Mouse (Mus musculus) heart, embryonic 14.5 days (tissue): ENCODE measurements at regions not wholly inside any gene's neighbourhood (a gene's known extent, or its start where the extent isn't known, plus 50 kb on each side); places are given as distances from the start of the nearest gene placed in this dataset.

Source experiments
- ATAC-seq: fragments of 200-750 bp; cut with Nextera tagmentation; 2 replicates; pipeline ENCODE4 v1.8.0; 2017; ENCODE audit warnings: low read depth, moderate TSS enrichment; ENCODE audit not compliant: insufficient number of reproducible peaks, insufficient read depth, low FRiP score
- H3K27ac ChIP-seq, 2 experiments: fragments of 200-500 bp in 1 of 2; fragments of 300-500 bp in 1 of 2; sonication (generic) in 1 of 2; replicated peaks in 1 of 2; 2 replicates each; pipeline ENCODE4 v1.5.1; 2012 to 2014; ENCODE audit warnings: low read depth in 2 of 2, low read length in 2 of 2, control low read depth in 1 of 2, mild to moderate bottlenecking in 1 of 2, mixed read lengths in 1 of 2; ENCODE audit not compliant: control insufficient read depth in 1 of 2, insufficient read depth in 1 of 2
- H3K27me3 ChIP-seq: fragments of 300-500 bp; sonication (generic); 2 replicates; pipeline ENCODE4 v1.6.1; 2014; ENCODE audit warnings: mild to moderate bottlenecking, low read length, control low read depth; ENCODE audit not compliant: control insufficient read depth, insufficient read depth
- H3K36me3 ChIP-seq: fragments of 300-500 bp; sonication (generic); 2 replicates; pipeline ENCODE4 v1.6.1; 2014; ENCODE audit warnings: mild to moderate bottlenecking, control low read depth, low read length, mixed read lengths; ENCODE audit not compliant: control insufficient read depth, insufficient read depth
- H3K4me1 ChIP-seq, 2 experiments: fragments of 200-500 bp in 1 of 2; fragments of 300-500 bp in 1 of 2; sonication (generic) in 1 of 2; 2 replicates each; pipeline ENCODE4 v1.6.1; 2012 to 2014; ENCODE audit warnings: low read length in 2 of 2, control low read depth in 1 of 2, mixed read lengths in 1 of 2; ENCODE audit not compliant: control insufficient read depth in 2 of 2, insufficient read depth in 2 of 2
- H3K4me2 ChIP-seq: fragments of 300-500 bp; sonication (generic); 2 replicates; pipeline ENCODE4 v1.6.1; 2014; ENCODE audit warnings: mild to moderate bottlenecking, low read length
- H3K4me3 ChIP-seq, 2 experiments: fragments of 200-500 bp in 1 of 2; fragments of 300-500 bp in 1 of 2; sonication (generic) in 1 of 2; 2 replicates each; pipeline ENCODE4 v1.5.1; 2012 to 2014; ENCODE audit warnings: low read length in 2 of 2, mild to moderate bottlenecking in 2 of 2, control low read depth in 1 of 2, low read depth in 1 of 2, moderate library complexity in 1 of 2; ENCODE audit not compliant: control insufficient read depth in 1 of 2, insufficient read depth in 1 of 2
- H3K9ac ChIP-seq: fragments of 300-500 bp; sonication (generic); 2 replicates; pipeline ENCODE4 v1.6.1; 2014; ENCODE audit warnings: mild to moderate bottlenecking, low read length
- H3K9me3 ChIP-seq: fragments of 300-500 bp; sonication (generic); 2 replicates; pipeline ENCODE4 v1.6.1; 2016; ENCODE audit warnings: low read length, control low read depth; ENCODE audit not compliant: control insufficient read depth
- WGBS: fragments of 180-500 bp; shearing (Covaris S2); extraction: QIAGEN DNeasy Blood & Tissue Kit; methylation state at CpG from one replicate; pipeline ENCODE4 v1.1.7; 2014; 5-methylcytosine and 5-hydroxymethylcytosine counted together

- Histone ChIP-seq H3K4me1 (no peaks in the 10 kb centered on the region), H3K4me2 (no peak overlapping the region), H3K27ac (no peak overlapping the region), H3K36me3 (no peaks in the 10 kb centered on the region), H3K27me3 (no peaks in the 10 kb centered on the region), H3K9me3 (no peaks in the 10 kb centered on the region), H3K4me3 (no peak overlapping the region), H3K9ac (no peak overlapping the region)
- no peak for ATAC-seq
Observed at GRCm38 (mm10) chr11:24925135-24925534, 847.3 kb downstream of the Bcl11a start.

- Histone ChIP-seq H3K27ac (no peak overlapping the region), H3K27me3 (no peaks in the 10 kb centered on the region), H3K4me2 (no peak overlapping the region), H3K4me3 (no peak overlapping the region), H3K9me3 (no peaks in the 10 kb centered on the region), H3K36me3 (no peaks in the 10 kb centered on the region), H3K4me1 (no peaks in the 10 kb centered on the region), H3K9ac (no peak overlapping the region)
- no peak for ATAC-seq
Observed at GRCm38 (mm10) chr11:24943646-24944045, 865.8 kb downstream of the Bcl11a start.

- Histone ChIP-seq H3K27me3 (no peaks in the 10 kb centered on the region), H3K4me2 (no peak overlapping the region), H3K27ac (no peak overlapping the region), H3K4me3 (no peak overlapping the region), H3K36me3 (no peaks in the 10 kb centered on the region), H3K9ac (no peak overlapping the region), H3K9me3 (no peaks in the 10 kb centered on the region), H3K4me1 (no peaks in the 10 kb centered on the region)
- no peak for ATAC-seq
- WGBS = 76% methylated on average over 1 of the region's 1 CpGs
Observed at GRCm38 (mm10) chr11:24951161-24951560, 873.3 kb downstream of the Bcl11a start.

GRCm38 (mm10) chr11:24972359-24972758 is 894.5 kb downstream of the Bcl11a start:
- Histone ChIP-seq H3K4me1 (no peaks in the 10 kb centered on the region), H3K9me3 (no peaks in the 10 kb centered on the region), H3K9ac (no peak overlapping the region), H3K36me3 (no peaks in the 10 kb centered on the region), H3K4me3 (no peak overlapping the region), H3K27ac (no peak overlapping the region), H3K27me3 (no peaks in the 10 kb centered on the region), H3K4me2 (no peak overlapping the region)
- 67% methylated on average over 2 of the region's 2 CpGs for WGBS
- ATAC-seq = no peak

GRCm38 (mm10) chr11:24980193-24980665 is 902.4 kb downstream of the Bcl11a start:
- ATAC-seq = no peak
- Histone ChIP-seq H3K27me3 (no peaks in the 10 kb centered on the region), H3K9me3 (no peaks in the 10 kb centered on the region), H3K9ac (no peak overlapping the region), H3K27ac (no peak overlapping the region), H3K4me1 (peaks cover 0 to 5% of the 10 kb centered on the region in 2 experiments; a peak in 2 of 4 replicates), H3K36me3 (no peaks in the 10 kb centered on the region), H3K4me2 (no peak overlapping the region), H3K4me3 (no peak overlapping the region)
- 75% methylated on average over 9 of the region's 9 CpGs for WGBS

GRCm38 (mm10) chr11:24983060-24983629 is 905.3 kb downstream of the Bcl11a start:
- Histone ChIP-seq H3K27me3 (no peaks in the 10 kb centered on the region), H3K36me3 (no peaks in the 10 kb centered on the region), H3K27ac (no peak overlapping the region), H3K4me3 (no peak overlapping the region), H3K4me1 (peaks cover 0 to 5% of the 10 kb centered on the region in 2 experiments; a peak in 2 of 4 replicates), H3K9ac (no peak overlapping the region), H3K4me2 (no peak overlapping the region), H3K9me3 (no peaks in the 10 kb centered on the region)
- WGBS = 76% methylated on average over 10 of the region's 10 CpGs
- no peak for ATAC-seq

GRCm38 (mm10) chr11:25005491-25005890 is 927.6 kb downstream of the Bcl11a start:
- Histone ChIP-seq H3K4me3 (no peak overlapping the region), H3K36me3 (no peaks in the 10 kb centered on the region), H3K4me1 (peaks cover 3 to 14% of the 10 kb centered on the region in 2 experiments; a peak in 3 of 4 replicates), H3K9me3 (no peaks in the 10 kb centered on the region), H3K27me3 (no peaks in the 10 kb centered on the region), H3K9ac (no peak overlapping the region), H3K4me2 (peak overlapping the region; percentile 35), H3K27ac (peak overlapping the region; percentile 12 to 33; a peak in 3 of 4 replicates)
- 22% methylated on average over 5 of the region's 5 CpGs for WGBS
- no peak for ATAC-seq

GRCm38 (mm10) chr11:25026786-25027185 is 948.9 kb downstream of the Bcl11a start:
- no peak overlapping the region for H3K9ac ChIP-seq
- ATAC-seq = no peak
- no peaks in the 10 kb centered on the region for H3K27me3 ChIP-seq
- H3K4me1 ChIP-seq = no peaks in the 10 kb centered on the region
- no peak overlapping the region for H3K4me2 ChIP-seq
- H3K27ac ChIP-seq = no peak overlapping the region
- WGBS = 48% methylated on average over 4 of the region's 4 CpGs
- H3K4me3 ChIP-seq = no peak overlapping the region
- no peaks in the 10 kb centered on the region for H3K36me3 ChIP-seq
- H3K9me3 ChIP-seq = no peaks in the 10 kb centered on the region
